Mouse (Mus musculus): Measurements from ENCODE around the gene Zeb2. TPM values are rescaled to one million over a fixed set of nuclear protein-coding genes. Genes with fewer than 3 reads are reported as not detected.

Gene Zeb2
- polyA plus RNA-seq, 1 experiment from 2014 or later, result 48.7 TPM

GRCm38 (mm10) chr2:44960561-44960960 is 156.6 kb downstream of the Zeb2 start:
- no peak for DNase-seq (ENCODE audit: low spot score)
- no peaks in the 10 kb centered on the region for H3K9me3 ChIP-seq (replicated peaks)
- H3K27ac ChIP-seq (replicated peaks), result no peak overlapping the region
- no peaks in the 10 kb centered on the region for H3K27me3 ChIP-seq (ENCODE audit: low read depth, poor library complexity, severe bottlenecking)
- H3K4me3 ChIP-seq, result no peak overlapping the region
- no peaks in the 10 kb centered on the region for H3K36me3 ChIP-seq
- no peaks in the 10 kb centered on the region for H3K4me1 ChIP-seq
- WGBS, result 88% methylated on average over 3 of the region's 3 CpGs

- Histone ChIP-seq H3K36me3 (no peaks in the 10 kb centered on the region), H3K9me3 (replicated peaks) (no peaks in the 10 kb centered on the region), H3K27me3 (ENCODE audit: low read depth, poor library complexity, severe bottlenecking) (no peaks in the 10 kb centered on the region), H3K4me3 (no peak overlapping the region), H3K4me1 (peaks cover 10% of the 10 kb centered on the region), H3K27ac (replicated peaks) (no peak overlapping the region)
- WGBS, result 86% methylated on average over 1 of the region's 1 CpGs
- DNase-seq (ENCODE audit: low spot score), result no peak
Measured at GRCm38 (mm10) chr2:44957329-44957797, 159.8 kb downstream of the Zeb2 start.

GRCm38 (mm10) chr2:44956232-44956631 is 161.0 kb downstream of the Zeb2 start:
- Histone ChIP-seq H3K27ac (replicated peaks) (no peak overlapping the region), H3K36me3 (no peaks in the 10 kb centered on the region), H3K4me1 (peaks cover 16% of the 10 kb centered on the region), H3K9me3 (replicated peaks) (no peaks in the 10 kb centered on the region), H3K27me3 (ENCODE audit: low read depth, poor library complexity, severe bottlenecking) (no peaks in the 10 kb centered on the region), H3K4me3 (no peak overlapping the region)
- WGBS, result 73% methylated on average over 3 of the region's 3 CpGs
- DNase-seq (ENCODE audit: low spot score), result no peak

- Histone ChIP-seq H3K9me3 (replicated peaks) (no peaks in the 10 kb centered on the region), H3K27ac (replicated peaks) (no peak overlapping the region), H3K4me3 (no peak overlapping the region), H3K36me3 (no peaks in the 10 kb centered on the region), H3K27me3 (ENCODE audit: low read depth, poor library complexity, severe bottlenecking) (no peaks in the 10 kb centered on the region), H3K4me1 (peaks cover 16% of the 10 kb centered on the region)
- no peak for DNase-seq (ENCODE audit: low spot score)
- 96% methylated on average over 6 of the region's 6 CpGs for WGBS
Measured at GRCm38 (mm10) chr2:44955506-44955905, 161.7 kb downstream of the Zeb2 start.

- Histone ChIP-seq H3K27ac (replicated peaks) (no peak overlapping the region), H3K9me3 (replicated peaks) (no peaks in the 10 kb centered on the region), H3K4me3 (no peak overlapping the region), H3K4me1 (peaks cover 16% of the 10 kb centered on the region), H3K27me3 (ENCODE audit: low read depth, poor library complexity, severe bottlenecking) (no peaks in the 10 kb centered on the region), H3K36me3 (no peaks in the 10 kb centered on the region)
- WGBS, result 91% methylated on average over 1 of the region's 1 CpGs
- DNase-seq (ENCODE audit: low spot score), result no peak
Measured at GRCm38 (mm10) chr2:44954180-44954579, 163.0 kb downstream of the Zeb2 start.

- Histone ChIP-seq H3K27ac (replicated peaks) (peak overlapping the region; percentile 42; the same call in 1 of the 2 replicates), H3K36me3 (no peaks in the 10 kb centered on the region), H3K27me3 (ENCODE audit: low read depth, poor library complexity, severe bottlenecking) (no peaks in the 10 kb centered on the region), H3K4me3 (no peak overlapping the region), H3K4me1 (peaks cover 16% of the 10 kb centered on the region), H3K9me3 (replicated peaks) (no peaks in the 10 kb centered on the region)
- WGBS, result 26% methylated on average over 6 of the region's 6 CpGs
- peak; percentile 32 for DNase-seq (ENCODE audit: low spot score)
Measured at GRCm38 (mm10) chr2:44952830-44953422, 164.3 kb downstream of the Zeb2 start.

- no peak for DNase-seq (ENCODE audit: low spot score)
- 78% methylated on average over 4 of the region's 4 CpGs for WGBS
- Histone ChIP-seq H3K27me3 (ENCODE audit: low read depth, poor library complexity, severe bottlenecking) (no peaks in the 10 kb centered on the region), H3K4me1 (peaks cover 16% of the 10 kb centered on the region), H3K36me3 (no peaks in the 10 kb centered on the region), H3K9me3 (replicated peaks) (no peaks in the 10 kb centered on the region), H3K27ac (replicated peaks) (no peak overlapping the region), H3K4me3 (no peak overlapping the region)
Measured at GRCm38 (mm10) chr2:44951651-44952213, 165.5 kb downstream of the Zeb2 start.

GRCm38 (mm10) chr2:44944689-44945088 is 172.5 kb downstream of the Zeb2 start:
- DNase-seq (ENCODE audit: low spot score), result no peak
- WGBS, result 96% methylated on average over 2 of the region's 2 CpGs
- H3K4me1 ChIP-seq, result no peaks in the 10 kb centered on the region
- no peaks in the 10 kb centered on the region for H3K36me3 ChIP-seq
- H3K9me3 ChIP-seq (replicated peaks), result no peaks in the 10 kb centered on the region
- H3K27ac ChIP-seq (replicated peaks), result no peak overlapping the region
- no peak overlapping the region for H3K4me3 ChIP-seq
- no peaks in the 10 kb centered on the region for H3K27me3 ChIP-seq (ENCODE audit: low read depth, poor library complexity, severe bottlenecking)

Small RNAs within 50 kb of the gene (microRNA-seq; reads per million reads assigned to microRNA genes)
- gene Mir5129, result not detected

Other genes starting within 250 kb of the Zeb2 start
- 10.8 and 13.7 TPM in 2 replicates for gene Gtdc1, start 189.7 kb downstream of the Zeb2 start, polyA plus RNA-seq (2016; fragmentation: Nextera tagmentation; extraction: Ambion mirVana)

All from midbrain, embryonic 10.5 days (tissue).